Mouse (Mus musculus): ENCODE results near the gene Olfr95.
"Not testable (repeated sequence)": the region's sequence is repeated elsewhere in the genome, so short reads cannot be mapped to it uniquely, and the experiment has no call there.

The Olfr95 gene

GRCm38 (mm10) chr17:37213018-37213417, at the start of gene Olfr95:
Gene Olfr95, minus strand, starts transcription at chr17:37213118.
- no peak for DNase-seq

- DNase-seq = no peak
These were observed 37.6 kb upstream of the Olfr95 start for GRCm38 (mm10) chr17:37250544-37250943.

DNA sequence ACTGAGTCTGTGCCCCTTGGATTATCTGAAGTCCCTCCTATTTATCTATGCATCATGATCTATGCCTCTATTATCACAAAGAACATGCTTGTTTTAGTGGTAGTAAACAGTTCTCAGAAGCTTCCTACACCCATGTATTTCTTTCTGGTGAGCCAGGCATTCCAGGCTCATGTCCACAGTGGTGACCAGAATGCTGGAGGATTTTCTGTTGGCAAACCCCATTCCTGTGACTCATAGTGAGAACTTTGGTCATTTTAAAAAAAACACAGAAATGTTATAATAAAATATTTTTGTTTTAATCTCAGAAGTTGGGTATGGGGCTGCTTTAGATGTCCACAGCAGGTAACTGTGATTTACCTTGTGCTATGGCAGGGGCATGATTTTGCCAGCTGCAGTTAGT, 36.5 kb upstream of the Olfr95 start:
- no peak for DNase-seq

- DNase-seq = peak; percentile 3
These were observed 33.8 kb upstream of the Olfr95 start for GRCm38 (mm10) chr17:37246715-37247114.

DNA sequence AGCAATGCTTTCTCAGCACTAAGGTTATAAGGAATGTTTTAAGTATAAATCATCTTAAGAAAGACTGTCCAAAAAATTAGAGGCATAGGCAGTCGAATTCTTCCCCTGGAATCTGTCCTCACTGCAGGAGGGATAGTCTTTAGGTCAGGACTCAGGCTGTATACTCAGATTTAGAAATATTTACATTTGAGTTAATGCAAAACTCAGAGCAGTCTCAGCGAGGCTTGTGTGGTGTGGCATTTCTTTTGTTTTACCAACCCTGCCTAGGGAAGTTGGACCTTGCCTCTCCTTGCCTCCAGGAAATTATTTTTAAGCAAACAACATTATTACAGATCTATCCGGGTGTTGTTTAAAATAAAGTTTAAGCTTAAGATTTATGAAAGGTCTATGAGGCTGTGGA, 29.3 kb upstream of the Olfr95 start:
- no peak for DNase-seq

DNA sequence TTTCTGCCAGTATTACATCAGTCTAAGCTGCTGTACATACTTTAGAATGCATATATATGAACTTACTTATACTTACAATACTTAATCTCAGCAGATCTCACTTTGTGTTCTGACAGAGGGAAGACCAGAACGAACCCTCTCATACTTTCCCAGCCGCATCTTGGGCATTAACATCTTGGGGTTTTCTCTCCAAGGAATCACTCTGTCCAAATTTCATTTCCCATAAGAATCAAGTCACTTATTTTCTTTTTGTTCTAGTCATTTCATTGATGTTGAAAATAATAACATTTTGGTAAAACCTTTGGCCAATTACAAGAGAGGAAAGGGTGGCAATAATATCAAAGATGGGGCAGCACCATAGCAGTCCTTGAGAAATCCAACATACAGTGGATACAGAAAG, 24.3 kb upstream of the Olfr95 start, which contains the start of gene Olfr97:
TSS of gene Olfr97 (minus strand) at position 101 of the 400 bp plus-strand sequence.
- not testable (repeated sequence) for DNase-seq

DNA sequence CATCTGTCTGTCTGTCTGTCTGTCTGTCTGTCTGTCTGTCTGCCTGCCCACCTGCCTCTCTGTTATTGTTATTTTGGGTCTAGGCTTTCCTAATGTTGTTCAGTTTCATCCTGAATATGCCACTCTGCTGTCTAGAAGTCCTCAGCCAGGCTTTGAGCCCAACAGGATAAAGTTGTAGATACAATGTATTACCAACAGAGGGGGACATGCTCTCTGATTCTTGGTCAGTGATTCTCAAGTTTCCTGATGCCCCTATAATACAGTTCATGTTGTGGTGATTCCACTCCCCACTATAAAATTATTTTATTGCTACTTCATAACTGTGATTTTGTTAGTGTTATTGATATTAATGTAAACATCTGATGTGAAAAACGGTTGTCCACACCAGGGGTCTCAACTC, 9.0 kb upstream of the Olfr95 start:
- no peak for DNase-seq

DNA sequence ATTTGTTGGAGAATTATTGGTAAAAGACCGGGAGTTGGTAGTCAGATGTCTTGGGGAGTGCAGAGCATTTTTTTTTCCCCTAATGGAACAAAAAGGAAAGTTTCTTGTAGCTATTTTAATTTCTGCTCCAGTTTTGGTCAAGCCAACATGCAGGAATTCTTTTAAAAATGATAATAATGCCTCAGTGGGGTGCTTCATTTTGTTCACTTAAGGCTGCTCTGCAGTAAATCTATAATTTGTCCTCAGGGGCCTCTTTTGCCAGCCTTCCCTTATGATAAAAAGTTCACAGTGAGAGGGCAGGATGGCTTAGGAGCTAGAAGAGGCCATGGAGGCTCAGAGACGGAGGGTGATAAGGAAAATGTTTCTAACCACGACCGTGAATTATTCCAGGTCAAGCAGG, 6.9 kb upstream of the Olfr95 start, which contains the start of gene Olfr96:
TSS of gene Olfr96 (plus strand) at position 301 of the 400 bp plus-strand sequence.
- DNase-seq = no peak

DNA sequence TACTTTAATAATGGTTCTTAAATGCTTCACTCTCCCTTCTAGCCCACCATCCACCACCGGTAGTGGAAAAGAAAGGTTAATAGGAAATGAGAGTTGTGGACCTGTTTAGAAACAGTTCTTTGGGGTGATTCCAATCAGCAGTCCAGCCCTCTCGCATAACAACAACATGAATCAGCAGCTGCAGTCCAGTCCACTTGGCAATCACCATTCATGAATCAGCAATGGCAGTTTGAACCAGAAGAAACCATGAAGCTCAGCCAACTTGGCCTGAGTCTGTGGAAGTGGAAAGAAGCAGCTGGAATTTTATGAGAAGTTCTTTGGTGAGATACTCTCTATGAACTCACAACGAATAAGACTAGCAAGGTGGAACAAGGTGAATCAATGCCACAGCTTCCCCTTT, 5.6 kb upstream of the Olfr95 start:
- DNase-seq = no peak

DNA sequence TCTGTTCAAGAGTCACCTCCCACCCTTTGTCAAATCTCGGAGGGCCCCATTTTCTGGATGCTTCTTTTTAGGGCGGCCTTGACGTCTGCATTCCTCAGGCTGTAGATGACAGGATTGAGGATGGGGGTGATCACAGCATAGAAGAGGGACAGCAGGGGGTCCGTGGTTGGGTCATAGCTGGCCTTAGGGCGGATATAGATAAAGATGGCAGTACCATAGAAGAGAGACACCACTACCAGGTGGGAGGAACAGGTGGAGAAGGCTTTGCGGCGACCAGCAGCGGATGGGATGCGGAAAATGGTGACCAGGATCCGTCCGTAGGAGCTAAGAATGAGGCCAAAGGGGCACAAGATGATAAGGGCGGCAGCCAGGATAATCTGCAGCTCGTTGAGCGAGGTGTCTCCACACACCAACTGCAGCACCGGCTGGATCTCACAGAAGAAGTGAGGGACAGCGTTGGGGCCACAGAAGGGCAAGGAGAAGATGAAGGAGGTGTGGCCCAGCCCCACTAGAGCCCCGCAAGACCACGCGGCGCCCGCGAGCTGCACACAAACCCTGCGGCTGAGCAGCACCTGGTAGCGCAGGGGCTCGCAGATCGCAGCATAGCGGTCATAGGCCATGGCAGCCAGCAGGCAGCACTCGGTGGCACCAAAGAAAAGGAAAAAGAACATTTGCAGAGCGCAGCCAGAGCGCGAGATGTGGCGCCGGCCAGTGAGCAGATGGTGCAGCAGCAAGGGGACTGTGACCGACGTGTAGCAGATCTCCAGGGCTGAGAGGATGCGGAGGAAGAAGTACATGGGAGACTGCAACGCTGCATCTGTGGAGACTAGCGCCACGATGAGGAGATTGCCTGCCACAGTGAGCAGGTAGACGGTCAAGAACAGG, 1.8 kb downstream of the Olfr95 start:
- peak; percentile 24 for DNase-seq

GRCm38 (mm10) chr17:37203917-37204236, 9.0 kb downstream of the Olfr95 start:
- no peak for DNase-seq

- peak; percentile 84 for DNase-seq
These were observed 9.6 kb downstream of the Olfr95 start for GRCm38 (mm10) chr17:37203206-37203916.

GRCm38 (mm10) chr17:37200894-37201293, 12.0 kb downstream of the Olfr95 start, which contains the start of gene Olfr94:
Gene Olfr94, minus strand, starts transcription at chr17:37200994.
- no peak for DNase-seq

DNA sequence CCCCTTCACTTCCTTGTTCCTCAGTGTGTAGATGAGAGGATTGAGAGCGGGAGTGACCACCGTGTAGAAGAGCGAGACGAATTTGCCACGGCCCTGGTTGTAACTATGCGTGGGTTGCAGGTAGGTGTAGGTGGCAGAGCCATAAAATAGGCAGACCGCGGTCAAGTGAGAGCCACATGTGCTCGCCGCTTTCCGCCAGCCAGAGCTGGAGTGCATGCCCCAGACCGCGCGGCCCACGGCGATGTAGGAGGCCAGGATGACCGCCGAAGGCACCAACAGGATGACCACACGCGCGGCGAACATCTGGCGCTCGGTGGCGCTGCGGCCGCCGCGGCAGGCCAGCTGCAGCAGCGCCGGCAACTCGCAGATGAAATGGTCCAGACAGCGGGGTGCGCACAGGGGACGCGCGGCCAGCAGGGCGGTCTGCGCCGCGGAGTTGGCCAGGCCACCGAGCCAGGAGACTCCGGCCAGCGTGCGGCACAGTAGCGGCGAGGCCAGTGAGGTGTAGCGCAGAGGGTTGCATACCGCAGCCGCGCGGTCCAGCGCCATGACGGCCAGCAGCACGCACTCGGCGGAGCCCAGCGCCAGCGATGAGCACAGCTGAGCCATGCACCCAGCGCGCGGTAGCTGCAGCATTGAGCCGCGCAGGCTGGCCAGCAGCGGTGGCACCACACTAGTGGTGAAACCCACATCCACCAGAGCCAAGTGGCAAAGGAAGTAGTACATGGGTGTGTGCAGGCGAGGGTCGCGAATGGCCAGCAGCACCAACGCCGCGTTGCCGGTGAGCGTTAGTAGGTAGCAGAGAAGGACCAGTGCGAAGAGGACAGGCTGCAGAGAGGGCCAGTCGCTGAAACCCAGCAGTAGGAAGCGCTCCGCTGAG, 15.8 kb downstream of the Olfr95 start:
- DNase-seq = peak; percentile 58

DNA sequence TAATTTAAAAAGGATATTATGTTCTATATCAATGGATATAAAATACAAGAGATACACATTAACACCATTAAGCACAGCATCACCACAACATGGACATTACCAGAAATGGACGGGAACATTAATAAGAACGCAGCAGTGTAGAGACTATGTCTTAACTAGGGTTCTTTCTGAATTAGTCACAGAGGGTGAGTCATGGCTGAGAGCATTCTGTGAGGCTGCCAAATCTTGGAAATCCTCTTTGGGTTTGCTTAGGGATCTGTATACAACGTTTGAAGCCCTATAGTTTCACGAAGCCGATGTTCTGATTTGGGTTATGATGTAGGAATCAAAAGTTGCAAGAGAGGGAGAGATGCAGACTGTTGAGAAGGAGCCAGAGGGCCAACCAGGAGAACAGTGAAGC, 18.1 kb downstream of the Olfr95 start:
- DNase-seq = no peak

DNA sequence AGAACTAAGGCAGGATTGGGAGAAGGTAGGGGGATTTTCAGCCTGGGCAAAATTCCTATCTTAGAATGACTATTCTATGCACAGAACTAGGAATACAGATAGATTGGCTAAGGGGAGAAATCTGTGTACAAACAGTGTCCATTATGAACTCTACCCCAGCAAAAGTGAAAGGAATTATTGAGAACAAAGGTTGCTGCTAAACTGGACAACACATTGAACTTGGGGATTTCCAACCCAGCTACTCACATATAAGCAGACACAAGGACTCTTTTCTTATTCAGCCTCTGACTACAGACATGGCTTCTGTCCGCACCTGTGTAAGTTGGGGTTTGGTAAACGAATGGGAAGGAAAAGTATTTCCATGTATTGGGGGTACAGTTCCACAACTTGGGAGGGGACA, 19.3 kb downstream of the Olfr95 start, which contains the start of gene Ubd:
TSS of gene Ubd (plus strand) at position 237 of the 400 bp plus-strand sequence.
- DNase-seq = no peak

DNA sequence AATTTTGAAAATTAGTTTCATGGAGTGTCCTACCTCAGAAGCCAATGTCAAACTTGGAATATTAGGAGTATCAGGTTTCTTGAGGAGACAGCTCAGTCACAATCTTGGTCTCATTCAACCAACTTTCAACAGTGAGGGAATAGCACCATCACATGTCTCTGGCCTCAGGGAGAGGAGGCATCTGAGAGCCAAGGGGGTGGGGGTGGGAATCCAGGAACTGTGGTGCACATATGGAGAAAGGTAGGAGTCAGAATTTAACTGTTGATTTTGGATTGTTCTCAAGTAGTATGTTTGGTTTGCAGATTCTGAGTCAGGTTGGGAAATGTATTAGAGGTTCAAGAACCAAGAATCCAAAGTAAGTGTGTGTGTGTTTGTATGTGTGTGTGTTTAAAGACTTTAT, 19.9 kb downstream of the Olfr95 start:
- no peak for DNase-seq

DNA sequence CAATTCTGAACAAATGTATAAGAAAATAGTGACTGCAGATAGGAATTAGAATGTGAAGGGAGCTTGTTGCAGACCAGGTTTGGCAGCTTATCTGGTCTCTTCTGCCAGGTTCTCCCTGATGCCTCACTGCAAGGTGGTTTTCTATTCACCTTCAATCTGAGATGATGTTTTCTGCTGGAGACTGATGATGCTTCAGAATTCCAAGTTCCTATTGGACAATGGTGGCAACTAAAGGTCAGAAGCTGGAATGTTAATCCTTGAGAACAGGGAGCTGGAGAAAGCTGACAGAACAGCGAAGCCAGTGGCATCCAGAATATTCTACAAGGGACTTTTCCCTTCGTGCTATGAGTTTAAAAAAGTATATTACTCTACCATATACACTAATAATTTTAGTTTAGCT, 22.2 kb downstream of the Olfr95 start:
- peak; percentile 48 for DNase-seq

DNA sequence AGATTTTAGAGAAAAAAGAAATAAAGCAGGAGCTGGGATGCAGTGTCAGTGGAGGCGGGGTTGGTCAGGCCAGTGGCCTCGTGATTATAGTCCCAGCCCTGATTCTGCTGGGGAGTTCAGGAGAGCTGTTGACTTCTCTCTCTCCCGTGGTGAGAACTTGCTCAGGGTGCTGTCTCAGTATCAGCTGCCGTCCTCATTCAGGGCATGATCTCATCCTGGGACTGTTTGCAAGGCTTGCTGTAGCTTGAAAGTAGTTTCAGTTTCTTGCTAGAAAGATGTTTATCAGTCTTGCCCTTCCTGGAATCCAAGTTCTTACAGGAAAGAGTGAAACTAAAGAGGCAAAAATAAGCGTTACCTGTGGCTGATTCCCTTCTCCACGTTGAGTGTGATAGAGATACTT, 27.4 kb downstream of the Olfr95 start:
- DNase-seq = no peak

DNA sequence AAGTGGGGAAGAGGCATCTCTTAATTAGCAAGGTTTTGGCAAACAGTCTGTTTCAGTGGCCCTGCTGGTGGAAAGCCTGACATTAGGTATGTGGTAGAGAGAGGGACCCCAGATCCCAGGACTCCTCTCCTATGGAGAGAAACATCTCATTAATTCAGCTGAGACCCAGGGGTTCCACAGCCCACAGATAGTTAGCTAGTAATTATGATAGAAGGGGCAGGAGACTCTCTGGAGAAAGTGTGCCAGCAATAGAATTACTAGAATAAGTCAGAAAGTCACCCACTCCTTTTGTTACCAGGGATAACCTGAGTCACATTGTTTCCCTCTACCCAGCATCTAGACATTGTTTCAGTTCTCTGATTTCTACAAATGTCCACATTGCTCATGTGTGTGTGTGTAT, 51.5 kb downstream of the Olfr95 start, which contains the start of gene Olfr93:
TSS of gene Olfr93 (minus strand) at position 101 of the 400 bp plus-strand sequence.
- DNase-seq = no peak

All from retina, postnatal 1 day (tissue).